Mouse (Mus musculus) CH12.LX (cell line): Measurements from ENCODE around the gene Hist1h1d.

Experiments
- CHD2 ChIP-seq: IDR thresholded peaks from 2 replicates; pipeline ENCODE4 v1.6.1; 2011; ENCODE audit warnings: low read length, improper control_type of control experiment
- CTCF ChIP-seq, 2 experiments: IDR thresholded peaks in 1 of 2; conservative IDR thresholded peaks in 1 of 2; 2 replicates each; pipeline ENCODE4 v1.5.1; 2011 to 2012; ENCODE audit warnings: low read depth in 2 of 2, low read length in 2 of 2, improper control_type of control experiment in 1 of 2, inconsistent platforms in 1 of 2, mild to moderate bottlenecking in 1 of 2, moderate library complexity in 1 of 2
- EP300 ChIP-seq: IDR thresholded peaks from 2 replicates; pipeline ENCODE4 v1.6.1; 2011; ENCODE audit warnings: low read length, improper control_type of control experiment
- MAX ChIP-seq: IDR thresholded peaks from 2 replicates; pipeline ENCODE4 v1.6.1; 2011; ENCODE audit warnings: low read length, improper control_type of control experiment
- POLR2A ChIP-seq: IDR thresholded peaks from 2 replicates; pipeline ENCODE4 v1.6.1; 2011; ENCODE audit warnings: low read depth, mild to moderate bottlenecking, improper control_type of control experiment, low read length
- RCOR1 ChIP-seq: conservative IDR thresholded peaks from 2 replicates; pipeline ENCODE4 v1.6.1; 2012; ENCODE audit warnings: low read depth, mild to moderate bottlenecking, inconsistent platforms, low read length, improper control_type of control experiment
- SMC3 ChIP-seq: IDR thresholded peaks from 2 replicates; pipeline ENCODE4 v1.6.1; 2011; ENCODE audit warnings: low read depth, low read length, improper control_type of control experiment
- TCF12 ChIP-seq: IDR thresholded peaks from 2 replicates; pipeline ENCODE4 v1.6.1; 2014; ENCODE audit warnings: low read depth, mild to moderate bottlenecking, inconsistent platforms, low read length, improper control_type of control experiment
- UBTF ChIP-seq: IDR thresholded peaks from 2 replicates; pipeline ENCODE4 v1.6.1; 2012; ENCODE audit warnings: low read depth, mild to moderate bottlenecking, inconsistent platforms, low read length, improper control_type of control experiment, moderate library complexity
- USF1 ChIP-seq: IDR thresholded peaks from 2 replicates; pipeline ENCODE4 v1.6.1; 2014; ENCODE audit warnings: low read depth, mild to moderate bottlenecking, inconsistent platforms, low read length, improper control_type of control experiment
- ZC3H11A ChIP-seq: IDR thresholded peaks from 2 replicates; pipeline ENCODE4 v1.6.1; 2012; ENCODE audit warnings: low read depth, mild to moderate bottlenecking, inconsistent platforms, low read length, improper control_type of control experiment
- ZKSCAN1 ChIP-seq: IDR thresholded peaks from 2 replicates; pipeline ENCODE4 v1.6.1; 2012; ENCODE audit warnings: low read depth, inconsistent platforms, low read length, improper control_type of control experiment, borderline replicate concordance

DNA sequence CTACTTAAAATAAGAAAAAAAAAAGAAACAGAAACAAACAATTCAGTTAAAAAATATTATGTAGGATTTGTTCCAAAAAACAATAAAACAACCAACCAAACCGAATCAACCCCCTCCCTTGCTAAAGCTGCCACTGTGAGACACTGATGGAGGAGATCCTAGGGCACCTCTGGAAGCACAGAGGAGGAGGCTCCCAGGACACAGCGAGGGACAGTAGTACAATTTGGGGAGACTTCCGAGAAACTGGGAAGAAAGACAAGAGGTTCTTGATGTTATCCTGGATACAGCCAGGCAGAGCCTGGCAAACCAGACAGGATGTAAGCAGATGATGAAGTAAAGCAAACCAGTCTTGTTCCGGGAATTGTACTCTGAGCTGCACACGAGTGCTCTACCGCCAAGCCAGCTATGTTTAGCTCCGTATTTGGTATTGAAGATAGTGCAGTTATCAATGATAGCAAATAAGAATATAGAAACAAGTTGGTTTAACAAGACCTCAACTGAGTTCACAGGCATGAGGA lies 50.2 kb downstream of the Hist1h1d start:
- TF ChIP-seq ZC3H11A, result no peak
- no peak for TF ChIP-seq RCOR1
- no peak for TF ChIP-seq TCF12
- TF ChIP-seq EP300, result no peak
- no peak for TF ChIP-seq CTCF (conservative IDR thresholded peaks at IDR 0.05 in 1 of 2, IDR thresholded peaks at IDR 0.05 in 1 of 2; ENCODE audit: low read depth in 2 of 2, low read length in 2 of 2)
- TF ChIP-seq USF1, result no peak
- TF ChIP-seq POLR2A, result no peak
- no peak for TF ChIP-seq CHD2
- no peak for TF ChIP-seq UBTF
- no peak for TF ChIP-seq ZKSCAN1
- no peak for TF ChIP-seq SMC3
- TF ChIP-seq MAX, result no peak
